Mouse (Mus musculus) midbrain, postnatal 0 days (tissue): Measurements from ENCODE around the gene Acsf2. TPM values are rescaled to one million over a fixed set of nuclear protein-coding genes. Genes with fewer than 3 reads are reported as not detected.
A peak's percentile ranks its signal among the peaks of the same experiment; 100 is the strongest.

Experiments used
- ATAC-seq: fragments of 200-750 bp; cut with Nextera tagmentation; 2 replicates; pipeline ENCODE4 v1.8.0; 2017; ENCODE audit warnings: moderate number of reproducible peaks, mild to moderate bottlenecking, moderate TSS enrichment, moderate library complexity; ENCODE audit not compliant: low FRiP score
- DNase-seq: peaks from one replicate; pipeline ENCODE4 v3.0.0-alpha.2; 2015; ENCODE audit warnings: low spot score
- H3K27ac ChIP-seq: fragments of 300-500 bp; sonication (generic); 2 replicates; pipeline ENCODE4 v1.5.1; 2014; ENCODE audit warnings: low read depth, mild to moderate bottlenecking, low read length, mixed read lengths
- H3K27me3 ChIP-seq: fragments of 300-500 bp; sonication (generic); 2 replicates; pipeline ENCODE4 v1.6.1; 2014; ENCODE audit warnings: low read length, control low read depth, mixed read lengths; ENCODE audit not compliant: insufficient read depth
- H3K36me3 ChIP-seq: fragments of 300-500 bp; sonication (generic); 2 replicates; pipeline ENCODE4 v1.6.1; 2014; ENCODE audit warnings: low read length, control low read depth, mixed read lengths; ENCODE audit not compliant: insufficient read depth
- H3K4me1 ChIP-seq: fragments of 300-500 bp; sonication (generic); 2 replicates; pipeline ENCODE4 v1.6.1; 2014; ENCODE audit warnings: mild to moderate bottlenecking, control low read depth, antibody characterized with exemption, low read length, mixed read lengths; ENCODE audit not compliant: insufficient read depth
- H3K4me2 ChIP-seq: fragments of 300-500 bp; sonication (generic); 2 replicates; pipeline ENCODE4 v1.6.1; 2014; ENCODE audit warnings: low read depth, mild to moderate bottlenecking, low read length, mixed read lengths; ENCODE audit not compliant: poor library complexity, severe bottlenecking
- H3K4me3 ChIP-seq: fragments of 300-500 bp; sonication (generic); 2 replicates; pipeline ENCODE4 v1.5.1; 2014; ENCODE audit warnings: low read depth, mild to moderate bottlenecking, low read length, moderate library complexity
- H3K9ac ChIP-seq: fragments of 300-500 bp; sonication (generic); replicated peaks from 2 replicates; pipeline ENCODE4 v1.6.1; 2014; ENCODE audit warnings: mild to moderate bottlenecking, low read length, moderate library complexity, mixed read lengths; ENCODE audit not compliant: poor library complexity, severe bottlenecking
- H3K9me3 ChIP-seq: fragments of 300-500 bp; sonication (generic); 2 replicates; pipeline ENCODE4 v1.6.1; 2016; ENCODE audit warnings: low read length, control low read depth
- CTCF ChIP-seq: IDR thresholded peaks from 2 replicates; pipeline ENCODE4 v1.5.1; 2016; ENCODE audit warnings: antibody characterized with exemption, mild to moderate bottlenecking
- WGBS: fragments of 180-500 bp; shearing (Covaris S2); extraction: QIAGEN DNeasy Blood & Tissue Kit; methylation state at CpG from one replicate; pipeline ENCODE4 v1.1.7; 2014; 5-methylcytosine and 5-hydroxymethylcytosine counted together
- polyA plus RNA-seq: library from polyadenylated mRNA; unstranded; fragments of >200 nt; fragmentation: Nextera tagmentation; extraction: Ambion mirVana; gene quantifications from 2 replicates; pipeline ENCODE4 v1.2.1, GENCODE M21; 2015
- total RNA-seq: library from RNA; depleted of rRNA; stranded (reverse); fragments of >200 nt; gene quantifications from 2 replicates; pipeline ENCODE4 v1.2.3, GENCODE M21; 2014

Gene Acsf2
- total and polyA plus RNA-seq, 2 experiments from 2014 or later, result 1.9 to 6.6 TPM

DNA sequence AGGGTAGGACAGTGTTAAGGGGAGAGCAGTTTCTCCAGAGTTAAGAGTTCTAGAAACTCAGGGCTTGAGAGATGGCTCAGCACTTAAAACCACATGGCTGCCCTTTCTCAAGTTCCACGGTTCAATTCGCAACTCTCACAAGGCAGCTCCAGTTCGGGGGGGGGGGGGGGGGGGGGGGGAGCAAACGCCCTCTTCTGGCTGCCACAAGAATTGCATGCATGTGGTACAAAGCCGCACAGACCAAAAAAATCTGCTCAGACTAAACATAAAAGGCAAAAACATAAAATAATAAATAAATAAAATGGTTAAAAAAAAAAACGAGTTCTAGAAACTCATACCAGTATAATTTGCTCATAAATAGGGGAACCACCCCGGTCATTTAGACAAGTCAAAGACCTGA lies 27.1 kb downstream of the Acsf2 start:
- DNase-seq, result no peak
- 0 out of 2 replicates have a peak, but pooled peaks have one; percentile 6 for TF ChIP-seq CTCF
- ATAC-seq, result no peak
- Histone ChIP-seq H3K4me3 (no peak overlapping the region), H3K9ac (no peak overlapping the region), H3K9me3 (no peaks in the 10 kb centered on the region), H3K27me3 (no peaks in the 10 kb centered on the region), H3K4me1 (no peaks in the 10 kb centered on the region), H3K36me3 (no peaks in the 10 kb centered on the region), H3K27ac (no peak overlapping the region), H3K4me2 (no peak overlapping the region)
- 23% methylated on average over 6 of the region's 7 CpGs for WGBS

DNA sequence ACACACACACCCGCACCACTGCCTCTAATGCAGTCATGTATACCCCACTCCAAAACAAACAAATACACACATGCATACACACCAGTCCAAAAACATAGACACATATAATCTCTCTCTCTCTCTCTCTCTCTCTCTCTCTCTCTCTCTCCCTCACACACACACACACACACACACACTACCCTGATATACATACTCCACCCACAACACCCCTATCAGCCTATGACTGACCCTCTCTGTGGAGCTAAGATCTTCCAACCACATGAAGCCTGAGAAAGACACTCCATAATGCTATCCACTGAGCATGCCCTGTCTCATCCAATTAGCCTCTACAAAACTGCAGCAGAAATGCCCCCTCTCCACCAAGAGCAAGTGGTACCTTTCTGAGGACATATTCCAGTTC lies 29.8 kb downstream of the Acsf2 start:
- 100% methylated on average over 1 of the region's 1 CpGs for WGBS
- Histone ChIP-seq H3K9ac (no peak overlapping the region), H3K27ac (no peak overlapping the region), H3K36me3 (no peaks in the 10 kb centered on the region), H3K4me3 (no peak overlapping the region), H3K9me3 (no peaks in the 10 kb centered on the region), H3K4me1 (no peaks in the 10 kb centered on the region), H3K4me2 (no peak overlapping the region), H3K27me3 (no peaks in the 10 kb centered on the region)
- TF ChIP-seq CTCF, result no peak
- DNase-seq (no peak), ATAC-seq (no peak)

DNA sequence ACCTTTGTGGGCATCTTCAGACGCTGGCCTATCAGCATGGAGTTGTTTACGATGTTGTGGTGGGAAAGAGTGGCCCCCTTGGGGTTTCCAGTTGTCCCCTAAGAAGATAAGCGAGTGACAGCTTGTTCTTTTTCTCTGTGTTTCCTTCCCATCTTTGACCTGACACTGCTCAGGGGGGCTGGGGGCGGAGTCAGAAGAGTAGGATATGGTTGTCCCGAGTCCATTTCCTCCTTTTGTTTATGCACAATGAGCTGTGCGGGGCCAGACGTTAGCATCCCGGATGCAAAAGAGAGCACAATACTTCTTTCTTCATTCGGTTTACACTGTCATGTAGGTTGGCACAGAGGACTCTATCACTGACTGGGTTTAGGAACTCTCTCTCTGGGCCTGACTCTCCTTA lies 31.1 kb downstream of the Acsf2 start:
- H3K4me1 ChIP-seq, result no peaks in the 10 kb centered on the region
- H3K4me2 ChIP-seq, result no peak overlapping the region
- no peak overlapping the region for H3K4me3 ChIP-seq
- no peak for TF ChIP-seq CTCF
- DNase-seq (no peak), ATAC-seq (no peak)
- no peak overlapping the region for H3K27ac ChIP-seq
- H3K9ac ChIP-seq, result no peak overlapping the region
- H3K9me3 ChIP-seq, result no peaks in the 10 kb centered on the region
- no peaks in the 10 kb centered on the region for H3K36me3 ChIP-seq
- WGBS, result 51% methylated on average over 9 of the region's 9 CpGs
- H3K27me3 ChIP-seq, result 0 out of 2 replicates have a peak, but pooled peaks cover 1% of the 10 kb centered on the region

DNA sequence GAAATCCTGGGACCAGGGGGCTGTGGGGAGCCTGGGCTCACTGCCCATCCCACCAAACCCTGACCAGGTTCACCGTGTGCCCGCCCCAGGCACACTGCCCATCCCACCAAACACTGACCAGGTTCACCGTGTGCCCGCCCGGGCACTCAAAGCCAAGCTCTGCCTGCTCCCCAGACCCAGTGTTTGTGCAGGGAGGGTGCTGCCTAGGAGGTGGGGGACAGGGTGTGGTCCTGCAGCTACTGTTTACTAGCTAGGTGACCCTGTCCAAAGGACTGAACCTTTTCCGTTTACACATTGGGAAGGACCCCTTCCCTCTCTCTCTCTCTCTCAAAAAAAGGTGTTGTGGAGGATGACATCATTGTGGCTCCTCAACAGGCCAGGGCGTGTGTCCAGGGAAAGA lies 34.3 kb downstream of the Acsf2 start:
- ATAC-seq (no peak), DNase-seq (no peak)
- Histone ChIP-seq H3K4me3 (no peak overlapping the region), H3K36me3 (no peaks in the 10 kb centered on the region), H3K9ac (no peak overlapping the region), H3K9me3 (no peaks in the 10 kb centered on the region), H3K27ac (no peak overlapping the region), H3K4me1 (no peaks in the 10 kb centered on the region), H3K27me3 (peaks cover 20% of the 10 kb centered on the region; the same call in 1 of the 2 replicates), H3K4me2 (no peak overlapping the region)
- 92% methylated on average over 7 of the region's 7 CpGs for WGBS
- no peak for TF ChIP-seq CTCF

DNA sequence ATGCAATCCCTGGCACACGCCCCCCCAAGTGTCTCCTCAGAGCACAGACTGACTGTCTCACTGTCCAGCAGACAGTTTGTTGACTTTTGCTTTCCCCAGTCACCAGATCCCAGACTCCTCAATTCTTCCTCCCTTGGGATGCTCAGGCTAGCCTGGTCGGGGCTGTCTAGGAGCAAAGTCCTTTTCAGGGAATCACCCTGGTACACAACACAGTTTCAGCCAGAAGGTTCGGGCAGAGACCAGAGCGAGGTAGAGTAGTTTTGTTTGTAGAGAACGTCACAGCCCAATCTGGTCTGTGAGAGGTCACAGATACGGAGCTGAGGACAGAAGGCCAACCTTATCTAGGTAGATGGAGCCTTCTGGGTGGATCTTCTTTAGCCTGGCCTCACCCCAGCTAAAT lies 35.1 kb downstream of the Acsf2 start:
- H3K9ac ChIP-seq, result no peak overlapping the region

DNA sequence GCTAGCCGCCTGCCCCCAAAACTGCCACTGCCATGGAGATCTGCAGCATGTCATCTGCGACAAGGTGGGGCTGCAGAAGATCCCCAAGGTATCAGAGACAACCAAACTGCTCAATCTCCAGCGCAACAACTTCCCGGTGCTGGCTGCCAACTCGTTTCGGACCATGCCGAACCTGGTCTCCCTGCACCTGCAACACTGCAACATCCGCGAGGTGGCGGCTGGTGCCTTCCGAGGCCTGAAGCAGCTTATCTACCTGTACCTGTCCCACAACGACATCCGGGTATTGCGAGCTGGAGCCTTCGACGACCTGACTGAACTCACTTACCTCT lies 36.6 kb downstream of the Acsf2 start:
- TF ChIP-seq CTCF, result peak; percentile 57
- H3K27me3 ChIP-seq, result peaks cover 20% of the 10 kb centered on the region; the same call in 1 of the 2 replicates
- H3K4me3 ChIP-seq, result peak overlapping the region; percentile 26
- no peak overlapping the region for H3K9ac ChIP-seq
- H3K36me3 ChIP-seq, result no peaks in the 10 kb centered on the region
- no peak overlapping the region for H3K27ac ChIP-seq
- 16% methylated on average over 16 of the region's 16 CpGs for WGBS
- H3K4me1 ChIP-seq, result no peaks in the 10 kb centered on the region
- ATAC-seq, result no peak
- DNase-seq, result no peak
- no peaks in the 10 kb centered on the region for H3K9me3 ChIP-seq
- H3K4me2 ChIP-seq, result peak overlapping the region; percentile 47

More for the DNA sequence above, 35.1 kb downstream of the Acsf2 start:
- Histone ChIP-seq H3K4me3 (no peak overlapping the region), H3K9me3 (no peaks in the 10 kb centered on the region), H3K4me1 (no peaks in the 10 kb centered on the region), H3K27me3 (peaks cover 20% of the 10 kb centered on the region; the same call in 1 of the 2 replicates), H3K4me2 (no peak overlapping the region), H3K27ac (no peak overlapping the region), H3K36me3 (no peaks in the 10 kb centered on the region)
- DNase-seq (no peak), ATAC-seq (no peak)
- 83% methylated on average over 6 of the region's 6 CpGs for WGBS
- TF ChIP-seq CTCF, result no peak
